Comparison of ENCODE assay signal across 8 mouse cellular contexts in the genomic region with DNA sequence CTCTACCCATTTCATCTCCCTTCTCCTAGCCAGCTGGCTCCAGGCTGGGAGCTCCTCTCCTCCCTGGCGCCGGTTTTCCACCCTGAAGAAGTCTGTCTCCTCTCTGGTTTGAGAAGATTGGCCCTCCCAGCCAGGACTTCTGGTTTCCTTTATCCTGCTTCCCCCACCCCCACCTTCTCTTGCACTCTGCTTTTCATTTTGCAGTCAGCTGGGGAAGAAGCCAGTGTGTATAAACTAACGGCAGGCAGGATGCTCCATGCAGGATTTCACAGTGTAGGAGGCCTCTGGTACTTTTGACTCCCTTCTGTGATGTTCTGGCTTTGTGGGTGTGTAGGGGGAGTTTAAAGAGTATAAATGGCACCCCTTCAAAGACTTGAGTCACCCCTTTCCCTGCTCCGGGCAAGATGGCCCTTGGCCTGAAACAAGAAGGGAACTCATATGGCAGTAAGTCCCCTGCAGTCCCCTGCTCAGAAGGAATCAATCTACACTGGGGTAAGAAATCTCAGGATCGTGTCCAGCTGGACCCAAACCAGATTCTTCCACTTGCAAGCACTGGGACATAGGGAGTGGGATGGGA. TPM values are rescaled to one million over a fixed set of nuclear protein-coding genes. Genes with fewer than 3 reads are reported as not detected.
DNase-seq lines count a peak whose midpoint lies in the region; ATAC-seq and TF ChIP-seq lines count a peak whose summit lies in the region.

No protein-coding gene starts in this region.

- no peaks in the 10 kb centered on the region for H3K4me1 ChIP-seq in kidney, postnatal 0 days (replicated peaks; ENCODE audit: insufficient read depth, low read length)
- peaks cover 15% of the 10 kb centered on the region for H3K4me1 ChIP-seq in embryonic facial prominence, embryonic 10.5 days
- H3K4me1 ChIP-seq in heart, embryonic 11.5 days (ENCODE audit: control insufficient read depth, insufficient read depth, low read length): no peaks in the 10 kb centered on the region
- peaks cover 10% of the 10 kb centered on the region; the same call in 1 of the 2 replicates for H3K4me1 ChIP-seq in limb, embryonic 12.5 days (replicated peaks)
- H3K4me1 ChIP-seq in midbrain, embryonic 13.5 days (replicated peaks): no peaks in the 10 kb centered on the region

- H3K9ac ChIP-seq in kidney, postnatal 0 days (ENCODE audit: low read depth, low read length): no peak overlapping the region
- no peak overlapping the region for H3K9ac ChIP-seq in heart, embryonic 11.5 days (ENCODE audit: low read depth, low read length)
- H3K9ac ChIP-seq in limb, embryonic 12.5 days (replicated peaks): no peak overlapping the region; the same call in 1 of the 2 replicates
- H3K9ac ChIP-seq in midbrain, embryonic 13.5 days (replicated peaks): no peak overlapping the region

- TF ChIP-seq CTCF in kidney, postnatal 0 days (IDR thresholded peaks at IDR 0.05; ENCODE audit: low read depth): no peak

- no peak for DNase-seq in kidney, postnatal 0 days (ENCODE audit: low spot score)
- DNase-seq in kidney, adult 8-10 months: no peak
- DNase-seq in embryonic facial prominence, embryonic 10.5 days (ENCODE audit: low spot score): peak; percentile 35
- DNase-seq in adrenal gland, adult 2 months: no peak
- DNase-seq in ovary, adult 18-20 months (ENCODE audit: low spot score): no peak

- no peak overlapping the region for H3K4me3 ChIP-seq in kidney, postnatal 0 days (replicated peaks; ENCODE audit: low read depth, low read length)
- H3K4me3 ChIP-seq in embryonic facial prominence, embryonic 10.5 days: no peak overlapping the region
- no peak overlapping the region for H3K4me3 ChIP-seq in heart, embryonic 11.5 days (ENCODE audit: low read depth, low read length)
- no peak overlapping the region for H3K4me3 ChIP-seq in limb, embryonic 12.5 days (replicated peaks)
- no peak overlapping the region for H3K4me3 ChIP-seq in midbrain, embryonic 13.5 days (replicated peaks)

- H3K4me2 ChIP-seq in kidney, postnatal 0 days (ENCODE audit: low read length): no peak overlapping the region
- H3K4me2 ChIP-seq in heart, embryonic 11.5 days: no peak overlapping the region
- H3K4me2 ChIP-seq in limb, embryonic 12.5 days: no peak overlapping the region
- no peak overlapping the region for H3K4me2 ChIP-seq in midbrain, embryonic 13.5 days (replicated peaks)

- no peaks in the 10 kb centered on the region for H3K9me3 ChIP-seq in kidney, postnatal 0 days (replicated peaks; ENCODE audit: low read length)
- no peaks in the 10 kb centered on the region for H3K9me3 ChIP-seq in embryonic facial prominence, embryonic 10.5 days
- H3K9me3 ChIP-seq in heart, embryonic 11.5 days (replicated peaks; ENCODE audit: control insufficient read depth, low read length): no peaks in the 10 kb centered on the region
- H3K9me3 ChIP-seq in limb, embryonic 12.5 days: no peaks in the 10 kb centered on the region
- H3K9me3 ChIP-seq in midbrain, embryonic 13.5 days: no peaks in the 10 kb centered on the region

- 29% methylated on average over 5 of the region's 5 CpGs for WGBS in kidney, postnatal 0 days
- WGBS in embryonic facial prominence, embryonic 10.5 days: 34% methylated on average over 5 of the region's 5 CpGs
- WGBS in heart, embryonic 11.5 days (ENCODE audit: insufficient replicate concordance): 37% methylated on average over 5 of the region's 5 CpGs
- WGBS in limb, embryonic 12.5 days: 17% methylated on average over 5 of the region's 5 CpGs
- 63% methylated on average over 5 of the region's 5 CpGs for WGBS in midbrain, embryonic 13.5 days

- no peak for ATAC-seq in kidney, postnatal 0 days (replicated peaks; ENCODE audit: low FRiP score, low read depth)
- ATAC-seq in heart, embryonic 11.5 days (replicated peaks; ENCODE audit: insufficient number of reproducible peaks, low FRiP score, low TSS enrichment): no peak
- no peak for ATAC-seq in limb, embryonic 12.5 days (ENCODE audit: insufficient number of reproducible peaks, insufficient read depth, low FRiP score, low TSS enrichment, low read depth)
- no peak for ATAC-seq in midbrain, embryonic 13.5 days

- no peaks in the 10 kb centered on the region for H3K36me3 ChIP-seq in kidney, postnatal 0 days (ENCODE audit: insufficient read depth, low read length)
- H3K36me3 ChIP-seq in embryonic facial prominence, embryonic 10.5 days (replicated peaks): no peaks in the 10 kb centered on the region
- no peaks in the 10 kb centered on the region for H3K36me3 ChIP-seq in heart, embryonic 11.5 days (ENCODE audit: control insufficient read depth, insufficient read depth, low read length)
- H3K36me3 ChIP-seq in limb, embryonic 12.5 days: no peaks in the 10 kb centered on the region
- no peaks in the 10 kb centered on the region for H3K36me3 ChIP-seq in midbrain, embryonic 13.5 days

- H3K27me3 ChIP-seq in kidney, postnatal 0 days (ENCODE audit: insufficient read depth, low read length): no peaks in the 10 kb centered on the region
- no peaks in the 10 kb centered on the region for H3K27me3 ChIP-seq in embryonic facial prominence, embryonic 10.5 days (replicated peaks; ENCODE audit: low read depth, poor library complexity, severe bottlenecking)
- H3K27me3 ChIP-seq in heart, embryonic 11.5 days (ENCODE audit: control insufficient read depth, insufficient read depth, low read length): no peaks in the 10 kb centered on the region
- H3K27me3 ChIP-seq in limb, embryonic 12.5 days: no peaks in the 10 kb centered on the region
- no peaks in the 10 kb centered on the region for H3K27me3 ChIP-seq in midbrain, embryonic 13.5 days

- H3K27ac ChIP-seq in kidney, postnatal 0 days: peak overlapping the region; percentile 66
- peak overlapping the region; percentile 68 for H3K27ac ChIP-seq in embryonic facial prominence, embryonic 10.5 days (replicated peaks)
- peak overlapping the region; percentile 71 for H3K27ac ChIP-seq in heart, embryonic 11.5 days (ENCODE audit: low read depth, low read length)
- H3K27ac ChIP-seq in limb, embryonic 12.5 days: peak overlapping the region; percentile 66
- no peak overlapping the region for H3K27ac ChIP-seq in midbrain, embryonic 13.5 days

RNA-seq across cellular contexts. Expression of a gene that starts 7.7 kb away (rescaled TPM):
- 242 and 247 TPM in 2 replicates for polyA plus RNA-seq in kidney, postnatal 0 days (2015; fragmentation: Nextera tagmentation; extraction: Ambion mirVana)
- polyA plus RNA-seq in embryonic facial prominence, embryonic 10.5 days (2016; fragmentation: Nextera tagmentation; extraction: Ambion mirVana): 66.4 and 68.4 TPM in 2 replicates
- 230 and 232 TPM in 2 replicates for polyA plus RNA-seq in heart, embryonic 11.5 days (2014; fragmentation: Nextera tagmentation; extraction: Ambion mirVana)
- polyA plus RNA-seq in limb, embryonic 12.5 days (2016; fragmentation: Nextera tagmentation; extraction: Ambion mirVana): 53.0 and 61.5 TPM in 2 replicates
- 10 to 100 TPM; 46.5 to 46.9 TPM for total RNA-seq in adrenal gland, adult 2 months (2021)
- polyA plus RNA-seq in adrenal gland, adult 2 months (2012; rRNA removed): 109 and 114 TPM in 2 replicates
- 64.4 and 65.7 TPM in 2 replicates for polyA plus RNA-seq in midbrain, embryonic 13.5 days (2015; fragmentation: Nextera tagmentation; extraction: Ambion mirVana)

RNA-seq across cellular contexts. Expression of a gene that starts 11.9 kb away (rescaled TPM):
- polyA plus RNA-seq in kidney, postnatal 0 days (2015; fragmentation: Nextera tagmentation; extraction: Ambion mirVana): 18.6 and 20.3 TPM in 2 replicates
- polyA plus RNA-seq in embryonic facial prominence, embryonic 10.5 days (2016; fragmentation: Nextera tagmentation; extraction: Ambion mirVana): 13.3 and 14.5 TPM in 2 replicates
- polyA plus RNA-seq in heart, embryonic 11.5 days (2014; fragmentation: Nextera tagmentation; extraction: Ambion mirVana): 10.2 and 12.7 TPM in 2 replicates
- polyA plus RNA-seq in limb, embryonic 12.5 days (2016; fragmentation: Nextera tagmentation; extraction: Ambion mirVana): 14.2 and 16.4 TPM in 2 replicates
- total RNA-seq in adrenal gland, adult 2 months (2021): 10 to 100 TPM; 31.3 to 35.0 TPM
- 17.1 and 20.1 TPM in 2 replicates for polyA plus RNA-seq in adrenal gland, adult 2 months (2012; rRNA removed)
- 17.6 and 17.7 TPM in 2 replicates for polyA plus RNA-seq in midbrain, embryonic 13.5 days (2015; fragmentation: Nextera tagmentation; extraction: Ambion mirVana)

RNA-seq across cellular contexts. Expression of a gene that starts 15.3 kb away (rescaled TPM):
- polyA plus RNA-seq in kidney, postnatal 0 days (2015; fragmentation: Nextera tagmentation; extraction: Ambion mirVana): 179 and 180 TPM in 2 replicates
- polyA plus RNA-seq in embryonic facial prominence, embryonic 10.5 days (2016; fragmentation: Nextera tagmentation; extraction: Ambion mirVana): 124 TPM in 2 replicates
- 126 and 128 TPM in 2 replicates for polyA plus RNA-seq in heart, embryonic 11.5 days (2014; fragmentation: Nextera tagmentation; extraction: Ambion mirVana)
- polyA plus RNA-seq in limb, embryonic 12.5 days (2016; fragmentation: Nextera tagmentation; extraction: Ambion mirVana): 94.1 and 104 TPM in 2 replicates
- 100 to 1,000 TPM; 102 to 116 TPM for total RNA-seq in adrenal gland, adult 2 months (2021)
- 186 and 204 TPM in 2 replicates for polyA plus RNA-seq in adrenal gland, adult 2 months (2012; rRNA removed)
- polyA plus RNA-seq in midbrain, embryonic 13.5 days (2015; fragmentation: Nextera tagmentation; extraction: Ambion mirVana): 110 and 111 TPM in 2 replicates

RNA-seq across cellular contexts. Expression of a gene that starts 22.2 kb away (rescaled TPM):
- polyA plus RNA-seq in kidney, postnatal 0 days (2015; fragmentation: Nextera tagmentation; extraction: Ambion mirVana): 47.0 and 48.8 TPM in 2 replicates
- polyA plus RNA-seq in embryonic facial prominence, embryonic 10.5 days (2016; fragmentation: Nextera tagmentation; extraction: Ambion mirVana): 6.0 and 8.3 TPM in 2 replicates
- 11.1 and 13.7 TPM in 2 replicates for polyA plus RNA-seq in heart, embryonic 11.5 days (2014; fragmentation: Nextera tagmentation; extraction: Ambion mirVana)
- 9.4 and 12.4 TPM in 2 replicates for polyA plus RNA-seq in limb, embryonic 12.5 days (2016; fragmentation: Nextera tagmentation; extraction: Ambion mirVana)
- total RNA-seq in adrenal gland, adult 2 months (2021): 1 to 10 TPM; 2.1 to 3.7 TPM
- polyA plus RNA-seq in adrenal gland, adult 2 months (2012; rRNA removed): 0.62 and 0.94 TPM in 2 replicates
- 7.2 and 7.5 TPM in 2 replicates for polyA plus RNA-seq in midbrain, embryonic 13.5 days (2015; fragmentation: Nextera tagmentation; extraction: Ambion mirVana)

RNA-seq across cellular contexts. Expression of a gene that starts 40.7 kb away (rescaled TPM):
- polyA plus RNA-seq in kidney, postnatal 0 days (2015; fragmentation: Nextera tagmentation; extraction: Ambion mirVana): 1.5 and 2.0 TPM in 2 replicates
- 1.3 and 1.4 TPM in 2 replicates for polyA plus RNA-seq in embryonic facial prominence, embryonic 10.5 days (2016; fragmentation: Nextera tagmentation; extraction: Ambion mirVana)
- polyA plus RNA-seq in heart, embryonic 11.5 days (2014; fragmentation: Nextera tagmentation; extraction: Ambion mirVana): 1.1 TPM in 2 replicates
- 1.0 and 1.6 TPM in 2 replicates for polyA plus RNA-seq in limb, embryonic 12.5 days (2016; fragmentation: Nextera tagmentation; extraction: Ambion mirVana)
- under 1 TPM; 0.32 to 0.38 TPM for total RNA-seq in adrenal gland, adult 2 months (2021)
- polyA plus RNA-seq in adrenal gland, adult 2 months (2012; rRNA removed): 0.06 and 0.11 TPM in 2 replicates
- 1.2 and 1.3 TPM in 2 replicates for polyA plus RNA-seq in midbrain, embryonic 13.5 days (2015; fragmentation: Nextera tagmentation; extraction: Ambion mirVana)
